Comparison of ENCODE assay signal across 12 mouse cellular contexts in genomic region chr14:79564784-79565183, GRCm38 (mm10). TPM values are rescaled to one million over a fixed set of nuclear protein-coding genes. Genes with fewer than 3 reads are reported as not detected.
A peak's percentile ranks its signal among the peaks of the same experiment; 100 is the strongest.
DNase-seq lines count a peak whose midpoint lies in the region; ATAC-seq and TF ChIP-seq lines count a peak whose summit lies in the region.
"Had no signal": no experiment of that assay in that cellular context is flagged by ENCODE, and none has a peak within 500 bp of the region (broad histone marks: within the 10 kb centered on the region; RNA-seq: fewer than 3 reads in every experiment).

No protein-coding gene starts in this region.

- 72% methylated on average over 6 of the region's 6 CpGs for WGBS in forebrain, postnatal 0 days
- 59% methylated on average over 6 of the region's 6 CpGs for WGBS in forebrain, embryonic 16.5 days
- 67% methylated on average over 6 of the region's 6 CpGs for WGBS in lung, embryonic 14.5 days

- H3K4me1 ChIP-seq in forebrain, postnatal 0 days (ENCODE audit: insufficient read depth) = no peaks in the 10 kb centered on the region
- no peaks in the 10 kb centered on the region for H3K4me1 ChIP-seq in forebrain, embryonic 16.5 days (replicated peaks; ENCODE audit: control insufficient read depth, insufficient read depth, low read length)
- H3K4me1 ChIP-seq in lung, embryonic 14.5 days (ENCODE audit: insufficient read depth) = no peaks in the 10 kb centered on the region
- H3K4me1 ChIP-seq: limb, embryonic 15.5 days had no signal

- no peaks in the 10 kb centered on the region for H3K36me3 ChIP-seq in forebrain, postnatal 0 days (ENCODE audit: insufficient read depth)
- no peaks in the 10 kb centered on the region for H3K36me3 ChIP-seq in forebrain, embryonic 16.5 days (ENCODE audit: control insufficient read depth, insufficient read depth)
- H3K36me3 ChIP-seq in lung, embryonic 14.5 days (ENCODE audit: insufficient read depth) = peaks cover 36% of the 10 kb centered on the region

- DNase-seq in forebrain, postnatal 0 days = no peak
- DNase-seq in lung, embryonic 14.5 days = peak; percentile 11
- DNase-seq in lung, postnatal 14 days = no peak
- peak; percentile 13 for DNase-seq in brain, embryonic 14.5 days (ENCODE audit: low read depth)
- DNase-seq in retina, embryonic 14.5 days (ENCODE audit: low spot score) = peak; percentile 3
- DNase-seq in testis, postnatal 10 days (ENCODE audit: low spot score) = no peak
- no peak for DNase-seq in kidney, adult 18-20 months
- DNase-seq: cerebellum, adult 11 months had no signal

- H3K27me3 ChIP-seq in forebrain, postnatal 0 days (ENCODE audit: insufficient read depth, low read length) = no peaks in the 10 kb centered on the region
- H3K27me3 ChIP-seq in forebrain, embryonic 16.5 days (replicated peaks; ENCODE audit: control insufficient read depth, insufficient read depth, low read length) = no peaks in the 10 kb centered on the region
- no peaks in the 10 kb centered on the region for H3K27me3 ChIP-seq in lung, embryonic 14.5 days (ENCODE audit: insufficient read depth, low read length)
- H3K27me3 ChIP-seq: heart, embryonic 13.5 days; limb, embryonic 15.5 days had no signal

- no peak overlapping the region for H3K4me2 ChIP-seq in forebrain, postnatal 0 days (ENCODE audit: low read depth)
- no peak overlapping the region for H3K4me2 ChIP-seq in forebrain, embryonic 16.5 days (ENCODE audit: low read length)
- H3K4me2 ChIP-seq in lung, embryonic 14.5 days = no peak overlapping the region
- H3K4me2 ChIP-seq: heart, embryonic 13.5 days; limb, embryonic 15.5 days had no signal

- TF ChIP-seq CTCF in forebrain, postnatal 0 days (IDR thresholded peaks at IDR 0.05; ENCODE audit: low read depth) = 0 out of 2 replicates have a peak, but pooled peaks have one; percentile 19
- TF ChIP-seq CTCF in lung, embryonic 14.5 days (IDR thresholded peaks at IDR 0.05; ENCODE audit: low read depth) = peak; percentile 42; the same call in 1 of the 2 replicates
- TF ChIP-seq CTCF in brain, embryonic 14.5 days (IDR thresholded peaks at IDR 0.05; ENCODE audit: borderline replicate concordance, extremely low read depth, insufficient read depth, insufficient read length) = peak; percentile 18; the same call in 1 of the 2 replicates

- no peak overlapping the region for H3K27ac ChIP-seq in forebrain, postnatal 0 days (ENCODE audit: low read depth, low read length)
- H3K27ac ChIP-seq in forebrain, embryonic 16.5 days (ENCODE audit: low read length) = no peak overlapping the region
- no peak overlapping the region for H3K27ac ChIP-seq in lung, embryonic 14.5 days (ENCODE audit: low read depth)
- H3K27ac ChIP-seq: heart, embryonic 13.5 days; limb, embryonic 15.5 days had no signal

- H3K9me3 ChIP-seq in forebrain, postnatal 0 days (ENCODE audit: low read length) = no peaks in the 10 kb centered on the region
- no peaks in the 10 kb centered on the region for H3K9me3 ChIP-seq in forebrain, embryonic 16.5 days (ENCODE audit: control insufficient read depth, low read length)
- H3K9me3 ChIP-seq in lung, embryonic 14.5 days (ENCODE audit: low read depth, low read length) = no peaks in the 10 kb centered on the region
- H3K9me3 ChIP-seq: heart, embryonic 13.5 days; limb, embryonic 15.5 days had no signal

- TF ChIP-seq POLR2A in brain, embryonic 14.5 days (IDR thresholded peaks at IDR 0.05; ENCODE audit: borderline replicate concordance, extremely low read depth, insufficient read depth, insufficient read length, poor library complexity, severe bottlenecking) = no peak

- ATAC-seq in forebrain, postnatal 0 days = no peak
- ATAC-seq in forebrain, embryonic 16.5 days = no peak
- ATAC-seq in lung, embryonic 14.5 days (ENCODE audit: insufficient read depth) = no peak
- ATAC-seq: midbrain, embryonic 16.5 days had no signal

- H3K9ac ChIP-seq in forebrain, postnatal 0 days = no peak overlapping the region
- H3K9ac ChIP-seq in forebrain, embryonic 16.5 days (replicated peaks; ENCODE audit: low read depth, low read length) = no peak overlapping the region
- H3K9ac ChIP-seq in lung, embryonic 14.5 days = no peak overlapping the region
- H3K9ac ChIP-seq: heart, embryonic 13.5 days; limb, embryonic 15.5 days had no signal

- H3K4me3 ChIP-seq in forebrain, postnatal 0 days (ENCODE audit: low read depth, low read length) = no peak overlapping the region
- H3K4me3 ChIP-seq in forebrain, embryonic 16.5 days (replicated peaks; ENCODE audit: low read length) = no peak overlapping the region
- H3K4me3 ChIP-seq in lung, embryonic 14.5 days (ENCODE audit: low read depth, low read length) = no peak overlapping the region
- H3K4me3 ChIP-seq: heart, embryonic 13.5 days; limb, embryonic 15.5 days had no signal

RNA-seq across cellular contexts. Expression of gene Sugt1, which starts 22.7 kb away (rescaled TPM):
- 41.5 and 50.9 TPM in 2 replicates for total RNA-seq in forebrain, postnatal 0 days (2014; rRNA removed)
- polyA plus RNA-seq in forebrain, postnatal 0 days (2015; fragmentation: Nextera tagmentation; extraction: Ambion mirVana) = 93.7 and 107 TPM in 2 replicates
- 107 and 112 TPM in 2 replicates for polyA plus RNA-seq in forebrain, embryonic 16.5 days (2015; fragmentation: Nextera tagmentation; extraction: Ambion mirVana)
- polyA plus RNA-seq in lung, embryonic 14.5 days (2014; fragmentation: Nextera tagmentation; extraction: Ambion mirVana) = 128 and 129 TPM in 2 replicates
- 44.7 and 49.9 TPM in 2 replicates for polyA plus RNA-seq in brain, embryonic 14.5 days (2012; rRNA removed)

Comparison
In these comparisons a context has a peak if more than half of its experiments do, and no peak if none do; other contexts are left out.
1. DNase-seq: peak in lung, embryonic 14.5 days (single experiment), brain, embryonic 14.5 days (single experiment) and retina, embryonic 14.5 days (single experiment); none in forebrain, postnatal 0 days (single experiment), lung, postnatal 14 days (single experiment), testis, postnatal 10 days (single experiment) and kidney, adult 18-20 months (single experiment).
2. Peak in every context shown above with its lines, with median percentiles within 50 percentile points of each other: CTCF ChIP-seq.